Comparison of ENCODE assay signal across 9 mouse cellular contexts in genomic region chr1:55225398-55225797, GRCm38 (mm10). TPM values are rescaled to one million over a fixed set of nuclear protein-coding genes. Genes with fewer than 3 reads are reported as not detected.
DNase-seq lines count a peak whose midpoint lies in the region; ATAC-seq and TF ChIP-seq lines count a peak whose summit lies in the region.
"Had no signal": no experiment of that assay in that cellular context is flagged by ENCODE, and none has a peak within 500 bp of the region (broad histone marks: within the 10 kb centered on the region; RNA-seq: fewer than 3 reads in every experiment).

No protein-coding gene starts in this region.

- no peaks in the 10 kb centered on the region for H3K27me3 ChIP-seq in kidney, postnatal 0 days (ENCODE audit: insufficient read depth, low read length)
- H3K27me3 ChIP-seq in embryonic facial prominence, embryonic 15.5 days, result no peaks in the 10 kb centered on the region
- H3K27me3 ChIP-seq in intestine, embryonic 14.5 days (replicated peaks; ENCODE audit: control insufficient read depth, insufficient read depth, low read length), result no peaks in the 10 kb centered on the region
- no peaks in the 10 kb centered on the region for H3K27me3 ChIP-seq in neural tube, embryonic 12.5 days (replicated peaks)

- peak overlapping the region; percentile 40; the same call in 1 of the 2 replicates for H3K9ac ChIP-seq in kidney, postnatal 0 days (ENCODE audit: low read depth, low read length)
- H3K9ac ChIP-seq in embryonic facial prominence, embryonic 15.5 days, result peak overlapping the region; percentile 18
- peak overlapping the region; percentile 11; the same call in 1 of the 2 replicates for H3K9ac ChIP-seq in intestine, embryonic 14.5 days (ENCODE audit: low read length)
- 0 out of 2 replicates have a peak overlapping the region, but pooled peaks have one; percentile 26 for H3K9ac ChIP-seq in neural tube, embryonic 12.5 days

- H3K27ac ChIP-seq in kidney, postnatal 0 days, result no peak overlapping the region
- peak overlapping the region; percentile 75 for H3K27ac ChIP-seq in embryonic facial prominence, embryonic 15.5 days (replicated peaks)
- H3K27ac ChIP-seq in intestine, embryonic 14.5 days (ENCODE audit: low read depth), result no peak overlapping the region; the same call in 1 of the 2 replicates
- H3K27ac ChIP-seq in neural tube, embryonic 12.5 days, result no peak overlapping the region

- no peaks in the 10 kb centered on the region for H3K4me1 ChIP-seq in kidney, postnatal 0 days (replicated peaks; ENCODE audit: insufficient read depth, low read length)
- H3K4me1 ChIP-seq in embryonic facial prominence, embryonic 15.5 days, result peaks cover 21% of the 10 kb centered on the region
- peaks cover 13% of the 10 kb centered on the region; the same call in 1 of the 2 replicates for H3K4me1 ChIP-seq in intestine, embryonic 14.5 days (replicated peaks; ENCODE audit: control insufficient read depth, insufficient read depth, low read length)
- H3K4me1 ChIP-seq in neural tube, embryonic 12.5 days, result peaks cover 9% of the 10 kb centered on the region

- peak overlapping the region; percentile 49 for H3K4me3 ChIP-seq in kidney, postnatal 0 days (replicated peaks; ENCODE audit: low read depth, low read length)
- peak overlapping the region; percentile 55 for H3K4me3 ChIP-seq in embryonic facial prominence, embryonic 15.5 days (replicated peaks)
- peak overlapping the region; percentile 52 for H3K4me3 ChIP-seq in intestine, embryonic 14.5 days (ENCODE audit: low read depth, low read length)
- peak overlapping the region; percentile 27 for H3K4me3 ChIP-seq in neural tube, embryonic 12.5 days

- no peak for TF ChIP-seq CTCF in kidney, postnatal 0 days (IDR thresholded peaks at IDR 0.05; ENCODE audit: low read depth)

- H3K9me3 ChIP-seq in kidney, postnatal 0 days (replicated peaks; ENCODE audit: low read length), result no peaks in the 10 kb centered on the region
- H3K9me3 ChIP-seq in embryonic facial prominence, embryonic 15.5 days (replicated peaks), result no peaks in the 10 kb centered on the region
- no peaks in the 10 kb centered on the region for H3K9me3 ChIP-seq in intestine, embryonic 14.5 days (ENCODE audit: control insufficient read depth, low read length)
- no peaks in the 10 kb centered on the region for H3K9me3 ChIP-seq in neural tube, embryonic 12.5 days
- H3K9me3 ChIP-seq: G1E had no signal

- 40% methylated on average over 3 of the region's 3 CpGs for WGBS in kidney, postnatal 0 days
- WGBS in embryonic facial prominence, embryonic 15.5 days, result 29% methylated on average over 3 of the region's 3 CpGs
- 33% methylated on average over 3 of the region's 3 CpGs for WGBS in intestine, embryonic 14.5 days
- WGBS in neural tube, embryonic 12.5 days, result 37% methylated on average over 3 of the region's 3 CpGs

- H3K36me3 ChIP-seq in kidney, postnatal 0 days (ENCODE audit: insufficient read depth, low read length), result no peaks in the 10 kb centered on the region
- no peaks in the 10 kb centered on the region for H3K36me3 ChIP-seq in embryonic facial prominence, embryonic 15.5 days
- H3K36me3 ChIP-seq in intestine, embryonic 14.5 days (ENCODE audit: control insufficient read depth, insufficient read depth, low read length), result no peaks in the 10 kb centered on the region
- H3K36me3 ChIP-seq in neural tube, embryonic 12.5 days, result no peaks in the 10 kb centered on the region
- H3K36me3 ChIP-seq: G1E had no signal

- peak overlapping the region; percentile 53 for H3K4me2 ChIP-seq in kidney, postnatal 0 days (ENCODE audit: low read length)
- H3K4me2 ChIP-seq in embryonic facial prominence, embryonic 15.5 days (replicated peaks), result peak overlapping the region; percentile 55
- H3K4me2 ChIP-seq in intestine, embryonic 14.5 days (ENCODE audit: low read length), result peak overlapping the region; percentile 51
- peak overlapping the region; percentile 61 for H3K4me2 ChIP-seq in neural tube, embryonic 12.5 days (replicated peaks)

- no peak for ATAC-seq in kidney, postnatal 0 days (replicated peaks; ENCODE audit: low FRiP score, low read depth)
- no peak for ATAC-seq in embryonic facial prominence, embryonic 15.5 days (ENCODE audit: insufficient number of reproducible peaks, low FRiP score, low TSS enrichment, low read depth)
- no peak for ATAC-seq in intestine, embryonic 14.5 days (replicated peaks; ENCODE audit: low FRiP score, low TSS enrichment, low read depth)
- no peak for ATAC-seq in neural tube, embryonic 12.5 days (ENCODE audit: low FRiP score, low read depth)

- DNase-seq in kidney, postnatal 0 days (ENCODE audit: low spot score), result no peak
- no peak for DNase-seq in kidney, adult 11 months
- DNase-seq in intestine, embryonic 14.5 days (ENCODE audit: low spot score), result peak; percentile 61
- no peak for DNase-seq in ovary, postnatal 10 days (ENCODE audit: low spot score)
- no peak for DNase-seq in yolk sac, embryonic 10.5 days (ENCODE audit: low spot score)
- DNase-seq in urinary bladder, postnatal 36 days (ENCODE audit: low spot score in 2 of 2), result no peak

RNA-seq across cellular contexts. Expression of gene Rftn2, which starts 1.2 kb away (rescaled TPM):
- polyA plus RNA-seq in kidney, postnatal 0 days (2015; fragmentation: Nextera tagmentation; extraction: Ambion mirVana), result 7.0 TPM in 2 replicates
- polyA plus RNA-seq in embryonic facial prominence, embryonic 15.5 days (2015; fragmentation: Nextera tagmentation; extraction: Ambion mirVana), result 23.1 and 23.3 TPM in 2 replicates
- 9.4 and 14.8 TPM in 2 replicates for polyA plus RNA-seq in intestine, embryonic 14.5 days (2014; fragmentation: Nextera tagmentation; extraction: Ambion mirVana)
- polyA plus RNA-seq in neural tube, embryonic 12.5 days (2016; fragmentation: Nextera tagmentation; extraction: Ambion mirVana), result 11.7 and 12.5 TPM in 2 replicates

RNA-seq across cellular contexts. Expression of gene Mars2, which starts 11.6 kb away (rescaled TPM):
- polyA plus RNA-seq in kidney, postnatal 0 days (2015; fragmentation: Nextera tagmentation; extraction: Ambion mirVana), result 1.8 and 2.0 TPM in 2 replicates
- polyA plus RNA-seq in embryonic facial prominence, embryonic 15.5 days (2015; fragmentation: Nextera tagmentation; extraction: Ambion mirVana), result 2.4 and 2.5 TPM in 2 replicates
- polyA plus RNA-seq in intestine, embryonic 14.5 days (2014; fragmentation: Nextera tagmentation; extraction: Ambion mirVana), result 4.6 and 5.5 TPM in 2 replicates
- 3.1 and 3.3 TPM in 2 replicates for polyA plus RNA-seq in neural tube, embryonic 12.5 days (2016; fragmentation: Nextera tagmentation; extraction: Ambion mirVana)
